Mouse (Mus musculus): ENCODE measurements around the gene Fkbpl. TPM values are rescaled to one million over a fixed set of nuclear protein-coding genes. Genes with fewer than 3 reads are reported as not detected.

Gene Fkbpl
- polyA plus RNA-seq, 1 experiment from 2014 or later: 10.9 TPM

GRCm38 (mm10) chr17:34648141-34648890, 3.8 kb downstream of the Fkbpl start:
- 83% methylated on average over 16 of the region's 16 CpGs for WGBS (ENCODE audit: insufficient replicate concordance)
- H3K4me3 ChIP-seq (ENCODE audit: low read depth, low read length): peak overlapping the region; percentile 93; the same call in 1 of the 2 replicates
- H3K36me3 ChIP-seq (ENCODE audit: control insufficient read depth, insufficient read depth, low read length): peaks cover 15% of the 10 kb centered on the region
- no peaks in the 10 kb centered on the region for H3K27me3 ChIP-seq (ENCODE audit: control insufficient read depth, insufficient read depth, low read length)
- peak overlapping the region; percentile 84 for H3K9ac ChIP-seq (ENCODE audit: low read depth, low read length)
- H3K27ac ChIP-seq (ENCODE audit: low read depth, low read length): no peak overlapping the region
- H3K4me1 ChIP-seq (ENCODE audit: control insufficient read depth, insufficient read depth, low read length): peaks cover 15% of the 10 kb centered on the region
- H3K9me3 ChIP-seq (replicated peaks; ENCODE audit: control insufficient read depth, low read length): no peaks in the 10 kb centered on the region
- peak overlapping the region; percentile 88 for H3K4me2 ChIP-seq
- ATAC-seq (replicated peaks; ENCODE audit: insufficient number of reproducible peaks, low FRiP score, low TSS enrichment): no peak

- H3K27me3 ChIP-seq (ENCODE audit: control insufficient read depth, insufficient read depth, low read length): no peaks in the 10 kb centered on the region
- H3K4me1 ChIP-seq (ENCODE audit: control insufficient read depth, insufficient read depth, low read length): peaks cover 15% of the 10 kb centered on the region
- peaks cover 15% of the 10 kb centered on the region for H3K36me3 ChIP-seq (ENCODE audit: control insufficient read depth, insufficient read depth, low read length)
- WGBS (ENCODE audit: insufficient replicate concordance): 88% methylated on average over 18 of the region's 18 CpGs
- H3K9ac ChIP-seq (ENCODE audit: low read depth, low read length): no peak overlapping the region
- no peaks in the 10 kb centered on the region for H3K9me3 ChIP-seq (replicated peaks; ENCODE audit: control insufficient read depth, low read length)
- no peak overlapping the region for H3K4me3 ChIP-seq (ENCODE audit: low read depth, low read length)
- no peak overlapping the region for H3K4me2 ChIP-seq
- no peak for ATAC-seq (replicated peaks; ENCODE audit: insufficient number of reproducible peaks, low FRiP score, low TSS enrichment)
- no peak overlapping the region for H3K27ac ChIP-seq (ENCODE audit: low read depth, low read length)
Measured at GRCm38 (mm10) chr17:34649106-34649864, 4.7 kb downstream of the Fkbpl start.

DNA sequence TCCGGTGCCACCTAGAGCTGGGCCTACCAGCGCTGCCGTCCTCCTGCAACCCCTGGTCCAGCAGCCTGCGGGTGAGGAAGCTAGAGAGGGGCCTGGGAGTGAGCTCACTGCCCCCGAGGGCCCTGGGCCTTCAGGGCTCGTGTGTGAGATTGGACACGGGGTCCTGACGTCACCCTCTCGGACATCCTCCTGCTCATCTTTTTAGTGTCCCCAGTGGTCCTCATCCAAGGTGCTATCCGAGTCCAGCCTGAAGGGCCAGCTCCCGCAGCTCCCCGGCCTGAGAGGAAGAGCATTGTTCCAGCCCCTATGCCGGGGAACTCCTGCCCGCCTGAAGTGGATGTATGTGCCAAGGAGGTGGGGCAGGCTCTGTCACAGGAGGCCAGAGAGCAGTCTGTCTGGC, 6.2 kb downstream of the Fkbpl start:
- Histone ChIP-seq H3K9me3 (replicated peaks; ENCODE audit: control insufficient read depth, low read length) (no peaks in the 10 kb centered on the region), H3K36me3 (ENCODE audit: control insufficient read depth, insufficient read depth, low read length) (peaks cover 15% of the 10 kb centered on the region), H3K27me3 (ENCODE audit: control insufficient read depth, insufficient read depth, low read length) (no peaks in the 10 kb centered on the region; the same call in 1 of the 2 replicates), H3K27ac (ENCODE audit: low read depth, low read length) (no peak overlapping the region), H3K4me1 (ENCODE audit: control insufficient read depth, insufficient read depth, low read length) (peaks cover 16% of the 10 kb centered on the region), H3K9ac (ENCODE audit: low read depth, low read length) (no peak overlapping the region), H3K4me3 (ENCODE audit: low read depth, low read length) (no peak overlapping the region), H3K4me2 (no peak overlapping the region)
- no peak for ATAC-seq (replicated peaks; ENCODE audit: insufficient number of reproducible peaks, low FRiP score, low TSS enrichment)
- 88% methylated on average over 14 of the region's 14 CpGs for WGBS (ENCODE audit: insufficient replicate concordance)

GRCm38 (mm10) chr17:34651507-34652221, 7.1 kb downstream of the Fkbpl start:
- 55% methylated on average over 19 of the region's 19 CpGs for WGBS (ENCODE audit: insufficient replicate concordance)
- Histone ChIP-seq H3K4me2 (no peak overlapping the region), H3K27me3 (ENCODE audit: control insufficient read depth, insufficient read depth, low read length) (no peaks in the 10 kb centered on the region; the same call in 1 of the 2 replicates), H3K36me3 (ENCODE audit: control insufficient read depth, insufficient read depth, low read length) (peaks cover 15% of the 10 kb centered on the region), H3K27ac (ENCODE audit: low read depth, low read length) (no peak overlapping the region), H3K9me3 (replicated peaks; ENCODE audit: control insufficient read depth, low read length) (no peaks in the 10 kb centered on the region), H3K4me3 (ENCODE audit: low read depth, low read length) (no peak overlapping the region), H3K4me1 (ENCODE audit: control insufficient read depth, insufficient read depth, low read length) (peaks cover 20% of the 10 kb centered on the region), H3K9ac (ENCODE audit: low read depth, low read length) (no peak overlapping the region)
- ATAC-seq (replicated peaks; ENCODE audit: insufficient number of reproducible peaks, low FRiP score, low TSS enrichment): no peak

- Histone ChIP-seq H3K9ac (ENCODE audit: low read depth, low read length) (no peak overlapping the region), H3K27me3 (ENCODE audit: control insufficient read depth, insufficient read depth, low read length) (no peaks in the 10 kb centered on the region; the same call in none of the 2 replicates), H3K4me3 (ENCODE audit: low read depth, low read length) (no peak overlapping the region), H3K27ac (ENCODE audit: low read depth, low read length) (no peak overlapping the region), H3K4me1 (ENCODE audit: control insufficient read depth, insufficient read depth, low read length) (peaks cover 19% of the 10 kb centered on the region), H3K4me2 (no peak overlapping the region), H3K9me3 (replicated peaks; ENCODE audit: control insufficient read depth, low read length) (no peaks in the 10 kb centered on the region), H3K36me3 (ENCODE audit: control insufficient read depth, insufficient read depth, low read length) (peaks cover 15% of the 10 kb centered on the region)
- ATAC-seq (replicated peaks; ENCODE audit: insufficient number of reproducible peaks, low FRiP score, low TSS enrichment): no peak
- WGBS (ENCODE audit: insufficient replicate concordance): 92% methylated on average over 10 of the region's 10 CpGs
Measured at GRCm38 (mm10) chr17:34652546-34652945, 8.0 kb downstream of the Fkbpl start.

- WGBS (ENCODE audit: insufficient replicate concordance): 87% methylated on average over 8 of the region's 8 CpGs
- H3K4me1 ChIP-seq (ENCODE audit: control insufficient read depth, insufficient read depth, low read length): peaks cover 15% of the 10 kb centered on the region
- ATAC-seq (replicated peaks; ENCODE audit: insufficient number of reproducible peaks, low FRiP score, low TSS enrichment): no peak
Measured at GRCm38 (mm10) chr17:34652985-34653384, 8.4 kb downstream of the Fkbpl start.

DNA sequence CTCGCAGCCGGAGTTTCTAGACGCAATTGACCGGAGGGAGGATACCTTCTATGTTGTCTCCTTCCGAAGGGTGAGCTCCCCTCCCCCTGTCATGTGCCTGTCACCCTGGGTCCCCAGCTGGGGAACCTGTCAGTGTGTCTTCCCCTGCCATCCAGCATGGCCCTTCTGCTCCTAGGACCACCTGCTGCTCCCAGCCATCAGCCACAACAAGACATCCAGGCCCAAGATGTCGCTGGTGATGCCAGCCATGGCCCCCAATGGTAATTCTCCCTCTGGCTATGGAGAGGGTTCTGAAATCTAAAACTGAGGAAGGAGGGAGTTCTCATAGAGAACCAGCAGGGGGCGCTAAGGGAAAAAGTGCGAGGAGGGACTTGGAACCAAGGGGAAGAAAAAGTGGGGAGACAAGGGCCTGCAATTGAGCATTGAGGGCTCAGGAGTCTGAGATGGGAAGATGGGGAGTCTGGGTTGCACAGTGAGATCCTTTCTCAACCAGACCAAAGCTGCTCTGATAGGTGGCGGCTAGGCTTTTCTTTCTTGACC, 9.3 kb downstream of the Fkbpl start:
- H3K4me3 ChIP-seq (ENCODE audit: low read depth, low read length): no peak overlapping the region
- H3K4me1 ChIP-seq (ENCODE audit: control insufficient read depth, insufficient read depth, low read length): peaks cover 12% of the 10 kb centered on the region; the same call in 1 of the 2 replicates
- no peak overlapping the region for H3K27ac ChIP-seq (ENCODE audit: low read depth, low read length)
- peaks cover 8% of the 10 kb centered on the region for H3K27me3 ChIP-seq (ENCODE audit: control insufficient read depth, insufficient read depth, low read length)
- H3K9ac ChIP-seq (ENCODE audit: low read depth, low read length): no peak overlapping the region
- ATAC-seq (replicated peaks; ENCODE audit: insufficient number of reproducible peaks, low FRiP score, low TSS enrichment): no peak
- H3K9me3 ChIP-seq (replicated peaks; ENCODE audit: control insufficient read depth, low read length): no peaks in the 10 kb centered on the region
- WGBS (ENCODE audit: insufficient replicate concordance): 65% methylated on average over 9 of the region's 9 CpGs
- H3K36me3 ChIP-seq (ENCODE audit: control insufficient read depth, insufficient read depth, low read length): peaks cover 15% of the 10 kb centered on the region
- H3K4me2 ChIP-seq: no peak overlapping the region

More at GRCm38 (mm10) chr17:34652985-34653384, 8.4 kb downstream of the Fkbpl start:
- Histone ChIP-seq H3K4me2 (no peak overlapping the region), H3K4me3 (ENCODE audit: low read depth, low read length) (no peak overlapping the region), H3K27ac (ENCODE audit: low read depth, low read length) (no peak overlapping the region), H3K9me3 (replicated peaks; ENCODE audit: control insufficient read depth, low read length) (no peaks in the 10 kb centered on the region), H3K27me3 (ENCODE audit: control insufficient read depth, insufficient read depth, low read length) (no peaks in the 10 kb centered on the region; the same call in none of the 2 replicates), H3K9ac (ENCODE audit: low read depth, low read length) (no peak overlapping the region), H3K36me3 (ENCODE audit: control insufficient read depth, insufficient read depth, low read length) (peaks cover 15% of the 10 kb centered on the region)

DNA sequence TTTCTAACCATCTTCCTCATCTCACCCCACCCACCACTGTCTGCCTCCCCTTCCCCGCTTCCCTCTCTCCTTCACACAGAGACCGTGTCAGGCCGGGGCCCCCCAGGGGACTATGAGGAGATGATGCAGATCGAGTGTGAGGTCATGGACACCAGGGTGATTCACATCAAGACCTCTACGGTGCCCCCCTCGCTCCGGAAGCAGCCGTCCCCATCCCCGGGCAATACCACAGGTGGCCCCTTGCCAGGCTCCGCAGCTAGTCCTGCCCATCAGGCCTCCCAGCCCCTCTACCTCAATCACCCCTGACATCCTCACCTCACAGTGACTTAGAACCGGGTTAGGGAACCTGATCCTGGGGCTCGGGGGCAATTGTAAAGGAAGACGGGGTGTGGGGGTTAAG, 9.8 kb downstream of the Fkbpl start:
- H3K9me3 ChIP-seq (replicated peaks; ENCODE audit: control insufficient read depth, low read length): no peaks in the 10 kb centered on the region
- peaks cover 15% of the 10 kb centered on the region for H3K36me3 ChIP-seq (ENCODE audit: control insufficient read depth, insufficient read depth, low read length)
- no peak overlapping the region for H3K27ac ChIP-seq (ENCODE audit: low read depth, low read length)
- 91% methylated on average over 13 of the region's 13 CpGs for WGBS (ENCODE audit: insufficient replicate concordance)
- H3K4me3 ChIP-seq (ENCODE audit: low read depth, low read length): no peak overlapping the region
- H3K27me3 ChIP-seq (ENCODE audit: control insufficient read depth, insufficient read depth, low read length): peaks cover 13% of the 10 kb centered on the region
- ATAC-seq (replicated peaks; ENCODE audit: insufficient number of reproducible peaks, low FRiP score, low TSS enrichment): no peak
- H3K9ac ChIP-seq (ENCODE audit: low read depth, low read length): no peak overlapping the region
- peaks cover 14% of the 10 kb centered on the region for H3K4me1 ChIP-seq (ENCODE audit: control insufficient read depth, insufficient read depth, low read length)
- H3K4me2 ChIP-seq: no peak overlapping the region

All from heart, embryonic 11.5 days (tissue).